Mouse (Mus musculus): ENCODE measurements around the gene Papss2. TPM values are rescaled to one million over a fixed set of nuclear protein-coding genes. Genes with fewer than 3 reads are reported as not detected.

Papss2 gene
- polyA plus RNA-seq, 2 experiments, result 3.1 to 4.3 TPM

DNA sequence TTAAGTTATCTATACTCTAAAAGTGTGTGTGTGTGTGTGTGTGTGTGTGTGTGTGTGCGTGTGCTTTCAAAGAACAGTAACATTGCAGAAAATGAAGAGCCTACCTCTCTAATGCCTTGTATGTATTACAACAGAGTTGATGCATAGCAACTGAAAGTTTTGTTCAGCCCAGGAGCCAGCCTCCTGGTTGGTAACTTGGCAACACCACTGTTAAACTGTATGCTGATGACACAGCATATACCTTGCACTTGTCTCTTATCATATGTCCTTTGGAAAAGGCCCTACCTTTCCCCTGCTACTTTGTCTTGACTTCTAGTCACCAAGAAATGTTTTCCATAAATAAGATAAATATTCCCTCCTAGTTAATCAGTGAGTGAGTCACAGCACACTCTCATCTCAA lies 7.9 kb downstream of the Papss2 start:
- DNase-seq (ENCODE audit: low read depth in 3 of 3, low spot score in 3 of 3) (no peak), ATAC-seq (ENCODE audit: insufficient read depth) (no peak)
- Histone ChIP-seq H3K4me1 (replicated peaks; ENCODE audit: control insufficient read depth in 2 of 2, insufficient read depth in 2 of 2, low read length in 1 of 2) (peaks cover 0 to 9% of the 10 kb centered on the region in 2 experiments; a peak in 2 of 4 replicates), H3K9ac (replicated peaks) (no peak overlapping the region), H3K4me2 (ENCODE audit: low read depth) (no peak overlapping the region), H3K36me3 (replicated peaks; ENCODE audit: control insufficient read depth, insufficient read depth, low read depth) (no peaks in the 10 kb centered on the region), H3K27ac (no peak overlapping the region), H3K9me3 (ENCODE audit: control insufficient read depth, low read length) (no peaks in the 10 kb centered on the region), H3K27me3 (ENCODE audit: control insufficient read depth, insufficient read depth, low read length) (no peaks in the 10 kb centered on the region), H3K4me3 (ENCODE audit: insufficient read depth in 1 of 2, low read depth in 2 of 2, low read length in 2 of 2) (no peak overlapping the region)
- no peak for TF ChIP-seq EP300 (IDR thresholded peaks at IDR 0.05; ENCODE audit: low read depth)
- no peak for TF ChIP-seq CTCF (IDR thresholded peaks at IDR 0.05; ENCODE audit: low read depth)
- 67% methylated on average over 1 of the region's 1 CpGs for WGBS (ENCODE audit: insufficient replicate concordance)

- H3K9me3 ChIP-seq (ENCODE audit: control insufficient read depth, low read length), result no peaks in the 10 kb centered on the region
- ATAC-seq (ENCODE audit: insufficient read depth), result no peak
- no peak overlapping the region for H3K4me2 ChIP-seq (ENCODE audit: low read depth)
- H3K9ac ChIP-seq (replicated peaks), result no peak overlapping the region
- no peak overlapping the region for H3K4me3 ChIP-seq (ENCODE audit: insufficient read depth in 1 of 2, low read depth in 2 of 2, low read length in 2 of 2)
- no peak for TF ChIP-seq EP300 (IDR thresholded peaks at IDR 0.05; ENCODE audit: low read depth)
- no peak for TF ChIP-seq CTCF (IDR thresholded peaks at IDR 0.05; ENCODE audit: low read depth)
- peaks cover 0 to 9% of the 10 kb centered on the region in 2 experiments; a peak in 2 of 4 replicates for H3K4me1 ChIP-seq (replicated peaks; ENCODE audit: control insufficient read depth in 2 of 2, insufficient read depth in 2 of 2, low read length in 1 of 2)
- H3K27ac ChIP-seq, result no peak overlapping the region
- H3K27me3 ChIP-seq (ENCODE audit: control insufficient read depth, insufficient read depth, low read length), result no peaks in the 10 kb centered on the region
- DNase-seq (ENCODE audit: low read depth in 3 of 3, low spot score in 3 of 3), result no peak
- H3K36me3 ChIP-seq (replicated peaks; ENCODE audit: control insufficient read depth, insufficient read depth, low read depth), result no peaks in the 10 kb centered on the region
- WGBS (ENCODE audit: insufficient replicate concordance), result 23% methylated on average over 8 of the region's 8 CpGs
Observed at GRCm38 (mm10) chr19:32604127-32604526, 8.5 kb downstream of the Papss2 start.

GRCm38 (mm10) chr19:32604563-32605252 lies 9.1 kb downstream of the Papss2 start:
- no peak overlapping the region for H3K9ac ChIP-seq (replicated peaks)
- H3K9me3 ChIP-seq (ENCODE audit: control insufficient read depth, low read length), result no peaks in the 10 kb centered on the region
- WGBS (ENCODE audit: insufficient replicate concordance), result 66% methylated on average over 6 of the region's 6 CpGs
- DNase-seq (ENCODE audit: low read depth in 3 of 3, low spot score in 3 of 3) (no peak), ATAC-seq (ENCODE audit: insufficient read depth) (no peak)
- H3K4me3 ChIP-seq (ENCODE audit: insufficient read depth in 1 of 2, low read depth in 2 of 2, low read length in 2 of 2), result no peak overlapping the region
- no peak overlapping the region for H3K27ac ChIP-seq
- H3K36me3 ChIP-seq (replicated peaks; ENCODE audit: control insufficient read depth, insufficient read depth, low read depth), result no peaks in the 10 kb centered on the region
- no peaks in the 10 kb centered on the region for H3K27me3 ChIP-seq (ENCODE audit: control insufficient read depth, insufficient read depth, low read length)
- no peak overlapping the region for H3K4me2 ChIP-seq (ENCODE audit: low read depth)
- H3K4me1 ChIP-seq (replicated peaks; ENCODE audit: control insufficient read depth in 2 of 2, insufficient read depth in 2 of 2, low read length in 1 of 2), result peaks cover 0 to 9% of the 10 kb centered on the region in 2 experiments; a peak in 2 of 4 replicates
- TF ChIP-seq CTCF (IDR thresholded peaks at IDR 0.05; ENCODE audit: low read depth) (no peak), EP300 (IDR thresholded peaks at IDR 0.05; ENCODE audit: low read depth) (no peak)

GRCm38 (mm10) chr19:32606227-32606827 lies 10.7 kb downstream of the Papss2 start:
- Histone ChIP-seq H3K4me2 (ENCODE audit: low read depth) (no peak overlapping the region), H3K4me3 (ENCODE audit: insufficient read depth in 1 of 2, low read depth in 2 of 2, low read length in 2 of 2) (no peak overlapping the region), H3K9ac (replicated peaks) (no peak overlapping the region), H3K4me1 (replicated peaks; ENCODE audit: control insufficient read depth in 2 of 2, insufficient read depth in 2 of 2, low read length in 1 of 2) (peaks cover 0 to 9% of the 10 kb centered on the region in 2 experiments; a peak in 2 of 4 replicates), H3K36me3 (replicated peaks; ENCODE audit: control insufficient read depth, insufficient read depth, low read depth) (no peaks in the 10 kb centered on the region), H3K27ac (no peak overlapping the region), H3K27me3 (ENCODE audit: control insufficient read depth, insufficient read depth, low read length) (no peaks in the 10 kb centered on the region), H3K9me3 (ENCODE audit: control insufficient read depth, low read length) (no peaks in the 10 kb centered on the region)
- TF ChIP-seq CTCF (IDR thresholded peaks at IDR 0.05; ENCODE audit: low read depth) (no peak), EP300 (IDR thresholded peaks at IDR 0.05; ENCODE audit: low read depth) (no peak)
- DNase-seq (ENCODE audit: low read depth in 3 of 3, low spot score in 3 of 3) (no peak), ATAC-seq (ENCODE audit: insufficient read depth) (no peak)
- 62% methylated on average over 4 of the region's 4 CpGs for WGBS (ENCODE audit: insufficient replicate concordance)

GRCm38 (mm10) chr19:32607036-32607435 lies 11.4 kb downstream of the Papss2 start:
- DNase-seq (ENCODE audit: low read depth in 3 of 3, low spot score in 3 of 3), result no peak
- WGBS (ENCODE audit: insufficient replicate concordance), result 72% methylated on average over 8 of the region's 8 CpGs
- no peaks in the 10 kb centered on the region for H3K9me3 ChIP-seq (ENCODE audit: control insufficient read depth, low read length)
- H3K4me1 ChIP-seq (replicated peaks; ENCODE audit: control insufficient read depth in 2 of 2, insufficient read depth in 2 of 2, low read length in 1 of 2), result peaks cover 0 to 9% of the 10 kb centered on the region in 2 experiments; a peak in 2 of 4 replicates
- ATAC-seq (ENCODE audit: insufficient read depth), result no peak
- no peak overlapping the region for H3K4me3 ChIP-seq (ENCODE audit: insufficient read depth in 1 of 2, low read depth in 2 of 2, low read length in 2 of 2)
- H3K9ac ChIP-seq (replicated peaks), result no peak overlapping the region
- no peaks in the 10 kb centered on the region for H3K36me3 ChIP-seq (replicated peaks; ENCODE audit: control insufficient read depth, insufficient read depth, low read depth)
- no peak overlapping the region for H3K4me2 ChIP-seq (ENCODE audit: low read depth)
- no peaks in the 10 kb centered on the region for H3K27me3 ChIP-seq (ENCODE audit: control insufficient read depth, insufficient read depth, low read length)
- no peak for TF ChIP-seq EP300 (IDR thresholded peaks at IDR 0.05; ENCODE audit: low read depth)
- TF ChIP-seq CTCF (IDR thresholded peaks at IDR 0.05; ENCODE audit: low read depth), result no peak
- no peak overlapping the region for H3K27ac ChIP-seq

Data from liver, embryonic 14.5 days (tissue).